21 mouse cellular contexts compared by ENCODE assay signal in the genomic region with DNA sequence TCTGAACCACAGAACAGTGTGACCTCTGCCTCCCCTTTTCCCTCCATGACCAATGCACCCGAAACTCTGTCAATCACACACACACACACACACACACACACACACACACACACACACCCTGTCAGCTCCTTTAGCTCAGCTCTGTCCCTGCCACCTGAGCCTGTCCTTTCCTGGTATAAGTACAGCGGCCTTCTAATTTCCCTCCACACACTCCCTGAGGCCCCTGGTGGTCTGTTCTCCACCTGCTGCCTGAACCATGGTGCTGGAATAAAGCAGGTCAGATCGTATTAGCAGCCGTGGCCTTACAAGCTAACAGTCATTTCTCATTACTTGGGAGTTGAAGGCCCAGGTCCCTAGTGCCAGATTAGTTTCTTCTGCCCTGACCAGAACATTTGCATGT.
DNase-seq lines count a peak whose midpoint lies in the region; ATAC-seq and TF ChIP-seq lines count a peak whose summit lies in the region.
"Had no signal": no experiment of that assay in that cellular context is flagged by ENCODE, and none has a peak within 500 bp of the region (broad histone marks: within the 10 kb centered on the region; RNA-seq: fewer than 3 reads in every experiment).

No protein-coding gene starts in this region.

- H3K4me3 ChIP-seq in forebrain, embryonic 10.5 days: no peak overlapping the region
- no peak overlapping the region for H3K4me3 ChIP-seq in forebrain, embryonic 15.5 days
- no peak overlapping the region for H3K4me3 ChIP-seq in midbrain, embryonic 10.5 days
- no peak overlapping the region for H3K4me3 ChIP-seq in midbrain, embryonic 16.5 days (ENCODE audit: low read depth, low read length)
- no peak overlapping the region for H3K4me3 ChIP-seq in midbrain, embryonic 12.5 days
- no peak overlapping the region for H3K4me3 ChIP-seq in midbrain, postnatal 0 days (ENCODE audit: low read depth, low read length)
- H3K4me3 ChIP-seq: embryonic facial prominence, embryonic 12.5 days; forebrain, embryonic 12.5 days; heart, embryonic 13.5 days; hindbrain, embryonic 15.5 days had no signal

- peaks cover 72% of the 10 kb centered on the region for H3K4me1 ChIP-seq in forebrain, embryonic 10.5 days
- H3K4me1 ChIP-seq in forebrain, embryonic 15.5 days: peaks cover 47% of the 10 kb centered on the region
- peaks cover 81% of the 10 kb centered on the region for H3K4me1 ChIP-seq in midbrain, embryonic 10.5 days
- peaks cover 31% of the 10 kb centered on the region for H3K4me1 ChIP-seq in midbrain, embryonic 16.5 days (ENCODE audit: control insufficient read depth, insufficient read depth, low read length)
- peaks cover 73% of the 10 kb centered on the region for H3K4me1 ChIP-seq in midbrain, embryonic 12.5 days
- peaks cover 16% of the 10 kb centered on the region for H3K4me1 ChIP-seq in midbrain, postnatal 0 days (ENCODE audit: insufficient read depth, low read length)

- peak overlapping the region; percentile 73 for H3K27ac ChIP-seq in forebrain, embryonic 10.5 days
- H3K27ac ChIP-seq in forebrain, embryonic 15.5 days (replicated peaks): no peak overlapping the region
- peak overlapping the region; percentile 81 for H3K27ac ChIP-seq in midbrain, embryonic 10.5 days (replicated peaks)
- H3K27ac ChIP-seq in midbrain, embryonic 16.5 days (ENCODE audit: low read length): no peak overlapping the region
- H3K27ac ChIP-seq in midbrain, embryonic 12.5 days (replicated peaks): peak overlapping the region; percentile 70
- no peak overlapping the region for H3K27ac ChIP-seq in midbrain, postnatal 0 days (ENCODE audit: low read depth, low read length)
- H3K27ac ChIP-seq: embryonic facial prominence, embryonic 12.5 days; forebrain, embryonic 12.5 days; heart, embryonic 13.5 days; hindbrain, embryonic 15.5 days had no signal

- no peak for ATAC-seq in forebrain, embryonic 15.5 days (replicated peaks)
- ATAC-seq in midbrain, embryonic 16.5 days: no peak
- peak; percentile 53; the same call in 1 of the 2 replicates for ATAC-seq in midbrain, embryonic 12.5 days (ENCODE audit: low FRiP score, low read depth)
- no peak for ATAC-seq in midbrain, postnatal 0 days (ENCODE audit: low FRiP score)
- ATAC-seq: activated CD4-positive, CD25-positive, alpha-beta regulatory T cell, adult 4 months; CD4-positive, CD25-positive, alpha-beta regulatory T cell, adult 4 months; forebrain, postnatal 0 days had no signal

- 69% methylated on average over 4 of the region's 4 CpGs for WGBS in forebrain, embryonic 10.5 days
- 78% methylated on average over 4 of the region's 4 CpGs for WGBS in forebrain, embryonic 15.5 days
- 50% methylated on average over 4 of the region's 4 CpGs for WGBS in midbrain, embryonic 10.5 days
- WGBS in midbrain, embryonic 16.5 days: 44% methylated on average over 4 of the region's 4 CpGs
- WGBS in midbrain, embryonic 12.5 days: 30% methylated on average over 4 of the region's 4 CpGs
- 48% methylated on average over 4 of the region's 4 CpGs for WGBS in midbrain, postnatal 0 days

- H3K36me3 ChIP-seq in forebrain, embryonic 10.5 days (replicated peaks): no peaks in the 10 kb centered on the region
- H3K36me3 ChIP-seq in forebrain, embryonic 15.5 days: no peaks in the 10 kb centered on the region
- H3K36me3 ChIP-seq in midbrain, embryonic 10.5 days: no peaks in the 10 kb centered on the region
- H3K36me3 ChIP-seq in midbrain, embryonic 16.5 days (ENCODE audit: control insufficient read depth, insufficient read depth, low read length): no peaks in the 10 kb centered on the region
- H3K36me3 ChIP-seq in midbrain, embryonic 12.5 days: no peaks in the 10 kb centered on the region
- H3K36me3 ChIP-seq in midbrain, postnatal 0 days (ENCODE audit: insufficient read depth, low read length): no peaks in the 10 kb centered on the region
- H3K36me3 ChIP-seq: embryonic facial prominence, embryonic 12.5 days; forebrain, embryonic 12.5 days; heart, embryonic 13.5 days; hindbrain, embryonic 15.5 days had no signal

- 0 out of 2 replicates have a peak, but pooled peaks have one; percentile 4 for TF ChIP-seq CTCF in midbrain, postnatal 0 days (IDR thresholded peaks at IDR 0.05)

- H3K4me2 ChIP-seq in forebrain, embryonic 15.5 days (replicated peaks): no peak overlapping the region
- H3K4me2 ChIP-seq in midbrain, embryonic 16.5 days (ENCODE audit: low read length): no peak overlapping the region
- no peak overlapping the region for H3K4me2 ChIP-seq in midbrain, embryonic 12.5 days (replicated peaks)
- H3K4me2 ChIP-seq in midbrain, postnatal 0 days (ENCODE audit: low read depth, low read length, poor library complexity, severe bottlenecking): no peak overlapping the region
- H3K4me2 ChIP-seq: embryonic facial prominence, embryonic 12.5 days; forebrain, embryonic 12.5 days; heart, embryonic 13.5 days; hindbrain, embryonic 15.5 days had no signal

- H3K9ac ChIP-seq in forebrain, embryonic 15.5 days (replicated peaks): no peak overlapping the region
- no peak overlapping the region for H3K9ac ChIP-seq in midbrain, embryonic 16.5 days (ENCODE audit: low read depth, low read length)
- H3K9ac ChIP-seq in midbrain, embryonic 12.5 days (replicated peaks): no peak overlapping the region
- H3K9ac ChIP-seq in midbrain, postnatal 0 days (replicated peaks; ENCODE audit: low read length, poor library complexity, severe bottlenecking): no peak overlapping the region
- H3K9ac ChIP-seq: embryonic facial prominence, embryonic 12.5 days; forebrain, embryonic 12.5 days; forebrain, postnatal 0 days; heart, embryonic 13.5 days; hindbrain, embryonic 15.5 days had no signal

- no peaks in the 10 kb centered on the region for H3K9me3 ChIP-seq in forebrain, embryonic 10.5 days
- no peaks in the 10 kb centered on the region for H3K9me3 ChIP-seq in forebrain, embryonic 15.5 days
- no peaks in the 10 kb centered on the region for H3K9me3 ChIP-seq in midbrain, embryonic 10.5 days (replicated peaks)
- no peaks in the 10 kb centered on the region for H3K9me3 ChIP-seq in midbrain, embryonic 16.5 days (replicated peaks; ENCODE audit: control insufficient read depth, low read length, poor library complexity, severe bottlenecking)
- H3K9me3 ChIP-seq in midbrain, embryonic 12.5 days: no peaks in the 10 kb centered on the region
- no peaks in the 10 kb centered on the region for H3K9me3 ChIP-seq in midbrain, postnatal 0 days (ENCODE audit: low read length)
- H3K9me3 ChIP-seq: embryonic facial prominence, embryonic 12.5 days; forebrain, embryonic 12.5 days; heart, embryonic 13.5 days; hindbrain, embryonic 15.5 days had no signal

- peaks cover 60% of the 10 kb centered on the region for H3K27me3 ChIP-seq in forebrain, embryonic 10.5 days (ENCODE audit: poor library complexity, severe bottlenecking)
- H3K27me3 ChIP-seq in forebrain, embryonic 15.5 days: 0 out of 2 replicates have a peak, but pooled peaks cover 6% of the 10 kb centered on the region
- H3K27me3 ChIP-seq in midbrain, embryonic 10.5 days (ENCODE audit: low read depth, poor library complexity, severe bottlenecking): peaks cover 45% of the 10 kb centered on the region
- H3K27me3 ChIP-seq in midbrain, embryonic 16.5 days (ENCODE audit: control insufficient read depth, insufficient read depth, low read depth, low read length): peaks cover 3% of the 10 kb centered on the region
- H3K27me3 ChIP-seq in midbrain, embryonic 12.5 days: peaks cover 23% of the 10 kb centered on the region
- H3K27me3 ChIP-seq in midbrain, postnatal 0 days (ENCODE audit: insufficient read depth, low read length): peaks cover 9% of the 10 kb centered on the region; the same call in 1 of the 2 replicates

- intact Hi-C loops in left cerebral cortex, postnatal 14 days (cut with DNase I): no loop called here

- DNase-seq in forebrain, embryonic 10.5 days (ENCODE audit: extremely low spot score, low spot score): no peak
- DNase-seq in midbrain, embryonic 10.5 days (ENCODE audit: low spot score): no peak
- no peak for DNase-seq in midbrain, postnatal 0 days (ENCODE audit: low spot score)
- DNase-seq in yolk sac, embryonic 10.5 days (ENCODE audit: low spot score): no peak
- DNase-seq in left cerebral cortex, postnatal 14 days (ENCODE audit: low spot score in 2 of 2): no peak
- DNase-seq: adrenal gland, postnatal 14 days; B cell, adult 2 months; cerebellum, adult 11-12 months; cerebellum, adult 9-10 months; forebrain, postnatal 0 days; gastrocnemius, postnatal 14 days; heart, postnatal 36 days had no signal

Comparison
In these comparisons a context has a peak if more than half of its experiments do, and no peak if none do; other contexts are left out.
1. H3K27ac ChIP-seq: peak in forebrain, embryonic 10.5 days (single experiment), midbrain, embryonic 10.5 days (single experiment) and midbrain, embryonic 12.5 days (single experiment); none in forebrain, embryonic 15.5 days (single experiment), midbrain, embryonic 16.5 days (single experiment) and midbrain, postnatal 0 days (single experiment).